Mouse (Mus musculus): ENCODE data around the gene Fli1. TPM values are rescaled to one million over a fixed set of nuclear protein-coding genes. Genes with fewer than 3 reads are reported as not detected.

Gene Fli1
- total and polyA plus RNA-seq, 3 experiments, result 3.4 to 27.0 (median 5.8) TPM

DNA sequence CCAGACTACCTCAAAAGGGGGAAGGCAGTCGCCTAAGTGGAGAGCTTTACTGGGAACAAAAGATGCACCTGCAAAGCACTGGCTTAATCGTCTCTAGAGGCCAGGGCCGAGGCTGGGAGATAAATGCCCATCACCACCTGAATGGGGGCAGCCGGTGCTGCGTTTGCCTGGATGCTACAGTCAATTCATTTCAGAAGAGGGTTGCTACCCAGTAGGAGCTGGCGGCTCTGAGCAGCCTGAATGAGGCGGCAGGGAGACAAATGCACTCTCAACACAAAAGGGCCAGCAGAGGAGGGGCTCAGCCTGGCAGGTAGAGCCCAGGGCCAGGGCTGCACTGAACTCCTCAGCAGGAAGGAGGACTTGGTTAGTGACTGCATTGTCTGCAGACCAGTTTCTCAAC is 92.5 kb downstream of the Fli1 start:
- TF ChIP-seq TAL1 (conservative IDR thresholded peaks at IDR 0.05; ENCODE audit: low read depth, low read length) (no peak), CTCF (IDR thresholded peaks at IDR 0.05; ENCODE audit: low read depth, low read length) (no peak), GATA1 (IDR thresholded peaks at IDR 0.05; ENCODE audit: borderline replicate concordance, low read length) (no peak), POLR2AphosphoS5 (IDR thresholded peaks at IDR 0.05; ENCODE audit: insufficient replicate concordance, low read depth, low read length) (no peak), GATA2 (IDR thresholded peaks at IDR 0.05; ENCODE audit: borderline replicate concordance, low read depth, low read length) (no peak)
- Histone ChIP-seq H3K9me3 (replicated peaks) (peaks cover under 1% of the 10 kb centered on the region; the same call in 1 of the 2 replicates), H3K27me3 (ENCODE audit: insufficient read depth, low read length) (no peaks in the 10 kb centered on the region), H3K36me3 (replicated peaks) (no peaks in the 10 kb centered on the region), H3K4me1 (ENCODE audit: insufficient read depth, low read depth, low read length) (no peaks in the 10 kb centered on the region), H3K4me3 (ENCODE audit: low read depth, low read length) (no peak overlapping the region)
- no peak for DNase-seq (ENCODE audit: low spot score)
- ATAC-seq (ENCODE audit: extremely low read depth, insufficient number of reproducible peaks, low FRiP score, poor library complexity, severe bottlenecking), result no peak

DNA sequence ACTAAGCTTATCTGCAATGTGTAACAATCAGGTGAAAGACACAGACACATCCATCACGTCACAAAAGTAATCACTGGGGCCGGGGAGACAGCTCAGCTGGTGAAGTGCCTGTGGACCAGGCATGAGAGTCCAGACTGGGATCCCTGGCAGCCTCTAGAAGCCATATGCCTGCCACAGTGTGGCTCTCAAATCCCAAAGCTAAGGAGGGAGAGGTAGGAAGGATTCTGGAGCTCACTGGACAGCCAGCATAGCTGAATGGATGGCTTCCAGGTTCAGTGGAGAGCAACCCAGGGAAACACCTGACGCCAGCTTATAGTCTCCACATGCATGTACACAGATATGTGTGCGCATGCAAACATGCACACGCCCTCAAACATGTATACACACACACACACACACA is 93.9 kb downstream of the Fli1 start:
- H3K27me3 ChIP-seq (ENCODE audit: insufficient read depth, low read length), result no peaks in the 10 kb centered on the region
- ATAC-seq (ENCODE audit: extremely low read depth, insufficient number of reproducible peaks, low FRiP score, poor library complexity, severe bottlenecking) (no peak), DNase-seq (ENCODE audit: low spot score) (no peak)
- H3K9me3 ChIP-seq (replicated peaks), result no peaks in the 10 kb centered on the region
- no peak overlapping the region for H3K4me3 ChIP-seq (ENCODE audit: low read depth, low read length)
- TF ChIP-seq CTCF (IDR thresholded peaks at IDR 0.05; ENCODE audit: low read depth, low read length) (no peak), GATA1 (IDR thresholded peaks at IDR 0.05; ENCODE audit: borderline replicate concordance, low read length) (no peak), POLR2AphosphoS5 (IDR thresholded peaks at IDR 0.05; ENCODE audit: insufficient replicate concordance, low read depth, low read length) (no peak), TAL1 (conservative IDR thresholded peaks at IDR 0.05; ENCODE audit: low read depth, low read length) (no peak), GATA2 (IDR thresholded peaks at IDR 0.05; ENCODE audit: borderline replicate concordance, low read depth, low read length) (no peak)
- no peaks in the 10 kb centered on the region for H3K36me3 ChIP-seq (replicated peaks)
- no peaks in the 10 kb centered on the region for H3K4me1 ChIP-seq (ENCODE audit: insufficient read depth, low read depth, low read length)

DNA sequence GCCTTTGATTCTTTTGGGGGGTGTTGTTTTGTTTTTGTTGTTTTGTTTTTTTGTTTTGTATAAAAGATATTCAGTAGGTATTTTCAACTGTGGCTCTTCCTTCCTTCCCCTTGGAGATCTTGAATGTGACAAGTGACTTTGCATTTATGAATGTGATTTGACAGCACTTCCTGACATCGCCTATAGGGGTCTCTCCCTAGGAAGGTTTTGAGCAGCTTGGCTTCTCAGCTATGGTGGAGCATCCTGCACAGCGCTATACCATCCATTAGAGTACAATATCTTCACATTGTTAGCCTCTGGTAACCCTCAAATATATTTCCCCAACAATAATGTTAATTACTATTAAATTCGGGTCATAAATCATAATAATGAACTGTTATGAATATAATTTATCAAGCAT is 96.9 kb downstream of the Fli1 start:
- Histone ChIP-seq H3K27me3 (ENCODE audit: insufficient read depth, low read length) (no peaks in the 10 kb centered on the region), H3K4me1 (ENCODE audit: insufficient read depth, low read depth, low read length) (no peaks in the 10 kb centered on the region), H3K36me3 (replicated peaks) (no peaks in the 10 kb centered on the region), H3K9me3 (replicated peaks) (no peaks in the 10 kb centered on the region), H3K4me3 (ENCODE audit: low read depth, low read length) (no peak overlapping the region)
- no peak for ATAC-seq (ENCODE audit: extremely low read depth, insufficient number of reproducible peaks, low FRiP score, poor library complexity, severe bottlenecking)
- no peak for DNase-seq (ENCODE audit: low spot score)
- TF ChIP-seq POLR2AphosphoS5 (IDR thresholded peaks at IDR 0.05; ENCODE audit: insufficient replicate concordance, low read depth, low read length) (no peak), GATA1 (IDR thresholded peaks at IDR 0.05; ENCODE audit: borderline replicate concordance, low read length) (no peak), CTCF (IDR thresholded peaks at IDR 0.05; ENCODE audit: low read depth, low read length) (no peak), GATA2 (IDR thresholded peaks at IDR 0.05; ENCODE audit: borderline replicate concordance, low read depth, low read length) (no peak), TAL1 (conservative IDR thresholded peaks at IDR 0.05; ENCODE audit: low read depth, low read length) (no peak)

DNA sequence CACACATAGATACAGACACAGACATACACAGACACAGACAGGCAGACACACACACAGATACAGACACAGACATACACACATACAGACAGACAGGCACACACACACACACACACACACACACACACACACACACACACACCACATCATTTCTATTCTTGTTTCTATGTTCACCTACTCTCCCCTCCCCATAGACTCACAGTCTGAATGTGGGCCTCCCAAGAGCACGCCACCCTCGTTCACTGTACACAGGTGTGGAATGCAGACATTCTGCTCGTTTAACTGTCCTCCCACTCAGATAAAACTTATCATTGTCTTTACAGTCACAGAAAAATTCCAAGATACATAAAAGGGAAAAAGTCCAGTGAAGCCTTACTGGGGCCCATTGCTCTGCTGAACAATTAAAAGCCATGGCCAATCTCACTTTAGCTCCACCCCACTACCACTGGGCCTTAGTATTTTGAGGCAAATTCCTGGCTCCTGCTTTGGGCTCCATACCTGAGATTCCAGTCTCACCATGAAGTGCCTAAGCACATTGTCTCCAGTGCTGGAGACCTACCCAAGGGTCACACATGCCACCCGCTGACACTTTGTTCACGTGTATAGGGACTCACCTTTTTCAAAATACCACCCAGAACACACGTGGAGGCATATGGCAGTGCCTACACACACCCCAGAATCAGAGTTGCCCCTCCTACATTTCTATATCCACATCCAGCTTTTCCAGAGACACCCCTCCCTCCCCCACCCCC is 98.0 kb downstream of the Fli1 start:
- no peak for TF ChIP-seq GATA2 (IDR thresholded peaks at IDR 0.05; ENCODE audit: borderline replicate concordance, low read depth, low read length)
- TF ChIP-seq POLR2AphosphoS5 (IDR thresholded peaks at IDR 0.05; ENCODE audit: insufficient replicate concordance, low read depth, low read length), result no peak
- no peak for TF ChIP-seq CTCF (IDR thresholded peaks at IDR 0.05; ENCODE audit: low read depth, low read length)
- TF ChIP-seq TAL1 (conservative IDR thresholded peaks at IDR 0.05; ENCODE audit: low read depth, low read length), result no peak
- no peak for TF ChIP-seq GATA1 (IDR thresholded peaks at IDR 0.05; ENCODE audit: borderline replicate concordance, low read length)
- Histone ChIP-seq H3K4me1 (ENCODE audit: insufficient read depth, low read depth, low read length) (no peaks in the 10 kb centered on the region), H3K27me3 (ENCODE audit: insufficient read depth, low read length) (no peaks in the 10 kb centered on the region), H3K4me3 (ENCODE audit: low read depth, low read length) (no peak overlapping the region), H3K9me3 (replicated peaks) (peaks cover 4% of the 10 kb centered on the region; the same call in 1 of the 2 replicates), H3K36me3 (replicated peaks) (no peaks in the 10 kb centered on the region)
- ATAC-seq (ENCODE audit: extremely low read depth, insufficient number of reproducible peaks, low FRiP score, poor library complexity, severe bottlenecking) (no peak), DNase-seq (ENCODE audit: low spot score) (no peak)

DNA sequence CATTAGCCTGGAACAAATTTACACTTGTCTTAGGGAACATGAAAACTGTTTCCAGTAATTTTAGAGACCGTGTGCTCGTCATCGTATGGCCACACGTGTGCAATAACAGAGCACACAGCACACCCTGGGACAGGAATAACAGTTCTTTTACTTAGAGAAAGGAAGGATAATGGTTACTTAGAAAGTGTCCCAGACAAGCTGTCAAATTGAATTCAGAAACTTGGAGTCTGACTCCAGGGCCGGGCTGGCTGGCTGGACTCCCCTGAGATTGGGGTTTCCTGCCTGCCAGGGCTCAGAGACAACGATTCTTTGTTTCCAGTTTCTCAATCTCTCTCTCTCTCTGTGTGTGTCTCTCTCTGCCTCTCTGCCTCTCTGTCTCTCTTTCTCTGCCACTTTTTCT is 98.8 kb downstream of the Fli1 start:
- Histone ChIP-seq H3K4me1 (ENCODE audit: insufficient read depth, low read depth, low read length) (no peaks in the 10 kb centered on the region), H3K27me3 (ENCODE audit: insufficient read depth, low read length) (no peaks in the 10 kb centered on the region), H3K9me3 (replicated peaks) (peaks cover 4% of the 10 kb centered on the region; the same call in 1 of the 2 replicates), H3K4me3 (ENCODE audit: low read depth, low read length) (no peak overlapping the region), H3K36me3 (replicated peaks) (no peaks in the 10 kb centered on the region)
- DNase-seq (ENCODE audit: low spot score) (no peak), ATAC-seq (ENCODE audit: extremely low read depth, insufficient number of reproducible peaks, low FRiP score, poor library complexity, severe bottlenecking) (no peak)
- no peak for TF ChIP-seq GATA2 (IDR thresholded peaks at IDR 0.05; ENCODE audit: borderline replicate concordance, low read depth, low read length)
- no peak for TF ChIP-seq POLR2AphosphoS5 (IDR thresholded peaks at IDR 0.05; ENCODE audit: insufficient replicate concordance, low read depth, low read length)
- TF ChIP-seq CTCF (IDR thresholded peaks at IDR 0.05; ENCODE audit: low read depth, low read length), result no peak
- TF ChIP-seq TAL1 (conservative IDR thresholded peaks at IDR 0.05; ENCODE audit: low read depth, low read length), result no peak
- TF ChIP-seq GATA1 (IDR thresholded peaks at IDR 0.05; ENCODE audit: borderline replicate concordance, low read length), result no peak

GRCm38 (mm10) chr9:32443115-32443514 is 99.5 kb downstream of the Fli1 start:
- ATAC-seq (ENCODE audit: extremely low read depth, insufficient number of reproducible peaks, low FRiP score, poor library complexity, severe bottlenecking) (no peak), DNase-seq (ENCODE audit: low spot score) (no peak)
- TF ChIP-seq CTCF (IDR thresholded peaks at IDR 0.05; ENCODE audit: low read depth, low read length), result no peak
- no peak for TF ChIP-seq POLR2AphosphoS5 (IDR thresholded peaks at IDR 0.05; ENCODE audit: insufficient replicate concordance, low read depth, low read length)
- no peak for TF ChIP-seq TAL1 (conservative IDR thresholded peaks at IDR 0.05; ENCODE audit: low read depth, low read length)
- TF ChIP-seq GATA1 (IDR thresholded peaks at IDR 0.05; ENCODE audit: borderline replicate concordance, low read length), result no peak
- no peak for TF ChIP-seq GATA2 (IDR thresholded peaks at IDR 0.05; ENCODE audit: borderline replicate concordance, low read depth, low read length)
- Histone ChIP-seq H3K4me3 (ENCODE audit: low read depth, low read length) (no peak overlapping the region), H3K36me3 (replicated peaks) (no peaks in the 10 kb centered on the region), H3K4me1 (ENCODE audit: insufficient read depth, low read depth, low read length) (no peaks in the 10 kb centered on the region), H3K9me3 (replicated peaks) (peaks cover 4% of the 10 kb centered on the region; the same call in 1 of the 2 replicates), H3K27me3 (ENCODE audit: insufficient read depth, low read length) (no peaks in the 10 kb centered on the region)
